In genomic region chr4:144592790-144593189, GRCm38 (mm10) we compare ENCODE assay signal across 43 mouse cellular contexts. TPM values are rescaled to one million over a fixed set of nuclear protein-coding genes. Genes with fewer than 3 reads are reported as not detected.
"Had no signal": no experiment of that assay in that cellular context is flagged by ENCODE, and none has a peak within 500 bp of the region (broad histone marks: within the 10 kb centered on the region; RNA-seq: fewer than 3 reads in every experiment).

No protein-coding gene starts in this region.

- H3K9ac ChIP-seq: heart, embryonic 12.5 days; heart, embryonic 13.5 days; heart, embryonic 15.5 days; hindbrain, embryonic 12.5 days; hindbrain, embryonic 13.5 days; hindbrain, embryonic 14.5 days; hindbrain, embryonic 15.5 days; intestine, embryonic 15.5 days; kidney, embryonic 15.5 days had no signal

- H3K4me3 ChIP-seq: heart, embryonic 12.5 days; heart, embryonic 13.5 days; heart, embryonic 15.5 days; hindbrain, embryonic 10.5 days; hindbrain, embryonic 12.5 days; hindbrain, embryonic 13.5 days; hindbrain, embryonic 15.5 days; intestine, embryonic 15.5 days; kidney, embryonic 15.5 days; layer of hippocampus, adult 2 months; left cerebral cortex, adult 2 months had no signal

- H3K27me3 ChIP-seq: heart, embryonic 12.5 days; heart, embryonic 13.5 days; heart, embryonic 15.5 days; hindbrain, embryonic 12.5 days; hindbrain, embryonic 13.5 days; hindbrain, embryonic 15.5 days; intestine, embryonic 15.5 days; kidney, embryonic 15.5 days had no signal

- H3K4me2 ChIP-seq: heart, embryonic 11.5 days; heart, embryonic 12.5 days; heart, embryonic 13.5 days; heart, embryonic 15.5 days; hindbrain, embryonic 12.5 days; hindbrain, embryonic 13.5 days; hindbrain, embryonic 14.5 days; hindbrain, embryonic 15.5 days; intestine, embryonic 15.5 days; kidney, embryonic 15.5 days had no signal

- H3K4me1 ChIP-seq: heart, embryonic 12.5 days; heart, embryonic 13.5 days; heart, embryonic 15.5 days; hindbrain, embryonic 10.5 days; hindbrain, embryonic 12.5 days; hindbrain, embryonic 13.5 days; hindbrain, embryonic 15.5 days; intestine, embryonic 15.5 days; kidney, embryonic 15.5 days had no signal

- H3K9me3 ChIP-seq: intestine, embryonic 15.5 days; kidney, embryonic 15.5 days had no signal

- DNase-seq: heart, postnatal 10 days; heart, postnatal 14 days; heart, postnatal 36 days; heart, postnatal 4 days; kidney, adult 11 months; kidney, adult 18-20 months; kidney, adult 2 months; kidney, adult 8-10 months; kidney, adult 9 months; kidney, postnatal 10 days; kidney, postnatal 14 days; kidney, postnatal 25 days; kidney, postnatal 36 days; kidney, postnatal 4 days; layer of hippocampus, adult 9-11 months; layer of hippocampus, postnatal 36 days had no signal

- H3K36me3 ChIP-seq: heart, embryonic 12.5 days; heart, embryonic 13.5 days; heart, embryonic 15.5 days; hindbrain, embryonic 10.5 days; hindbrain, embryonic 12.5 days; hindbrain, embryonic 13.5 days; hindbrain, embryonic 15.5 days; intestine, embryonic 15.5 days; kidney, embryonic 15.5 days had no signal

- H3K27ac ChIP-seq: heart, embryonic 13.5 days; heart, embryonic 15.5 days; hindbrain, embryonic 10.5 days; hindbrain, embryonic 12.5 days; hindbrain, embryonic 13.5 days; hindbrain, embryonic 14.5 days; hindbrain, embryonic 15.5 days; hindbrain, postnatal 0 days; intestine, embryonic 15.5 days; kidney, embryonic 15.5 days; kidney, postnatal 0 days; layer of hippocampus, adult 2 months; left cerebral cortex, adult 2 months had no signal

- ATAC-seq: hindbrain, embryonic 16.5 days; hindbrain, postnatal 0 days; inflammation-experienced regulatory T-cells, adult 6 months; intestine, embryonic 15.5 days; intestine, embryonic 16.5 days; intestine, postnatal 0 days had no signal

RNA-seq across cellular contexts. Expression of gene Aadacl4, which starts 20.7 kb away (rescaled TPM):
- polyA plus RNA-seq: heart, embryonic 11.5 days; heart, embryonic 12.5 days; heart, embryonic 13.5 days; heart, embryonic 14.5 days; heart, embryonic 15.5 days; heart, embryonic 16.5 days; heart, postnatal 0 days; hindbrain, embryonic 10.5 days; hindbrain, embryonic 11.5 days; hindbrain, embryonic 12.5 days; hindbrain, embryonic 13.5 days; hindbrain, embryonic 14.5 days; hindbrain, embryonic 15.5 days; hindbrain, embryonic 16.5 days; hindbrain, postnatal 0 days; inflammation-experienced regulatory T-cells, adult 6 months; intestine, embryonic 14.5 days; intestine, embryonic 15.5 days; intestine, embryonic 16.5 days; intestine, postnatal 0 days; kidney, adult 2 months; kidney, embryonic 14.5 days; kidney, embryonic 15.5 days; kidney, embryonic 16.5 days; kidney, postnatal 0 days; large intestine, adult 2 months had no signal

RNA-seq across cellular contexts. Expression of gene Gm13124, which starts 27.9 kb away (rescaled TPM):
- polyA plus RNA-seq: heart, embryonic 11.5 days; heart, embryonic 12.5 days; heart, embryonic 13.5 days; heart, embryonic 14.5 days; heart, embryonic 15.5 days; heart, embryonic 16.5 days; heart, postnatal 0 days; hindbrain, embryonic 10.5 days; hindbrain, embryonic 11.5 days; hindbrain, embryonic 12.5 days; hindbrain, embryonic 13.5 days; hindbrain, embryonic 14.5 days; hindbrain, embryonic 15.5 days; hindbrain, embryonic 16.5 days; hindbrain, postnatal 0 days; inflammation-experienced regulatory T-cells, adult 6 months; intestine, embryonic 14.5 days; intestine, embryonic 15.5 days; intestine, embryonic 16.5 days; intestine, postnatal 0 days; kidney, adult 2 months; kidney, embryonic 14.5 days; kidney, embryonic 15.5 days; kidney, embryonic 16.5 days; kidney, postnatal 0 days; large intestine, adult 2 months had no signal
